Mouse (Mus musculus) stomach, postnatal 0 days (tissue): ENCODE results near the gene Apbb1ip.

Source experiments
- CTCF ChIP-seq: IDR thresholded peaks from 2 replicates; pipeline ENCODE4 v1.5.1; 2016; ENCODE audit warnings: antibody characterized with exemption, low read depth, mild to moderate bottlenecking, moderate library complexity
- EP300 ChIP-seq: optimal IDR thresholded peaks from 2 replicates; pipeline ENCODE3; 2016; ENCODE audit warnings: antibody characterized with exemption

DNA sequence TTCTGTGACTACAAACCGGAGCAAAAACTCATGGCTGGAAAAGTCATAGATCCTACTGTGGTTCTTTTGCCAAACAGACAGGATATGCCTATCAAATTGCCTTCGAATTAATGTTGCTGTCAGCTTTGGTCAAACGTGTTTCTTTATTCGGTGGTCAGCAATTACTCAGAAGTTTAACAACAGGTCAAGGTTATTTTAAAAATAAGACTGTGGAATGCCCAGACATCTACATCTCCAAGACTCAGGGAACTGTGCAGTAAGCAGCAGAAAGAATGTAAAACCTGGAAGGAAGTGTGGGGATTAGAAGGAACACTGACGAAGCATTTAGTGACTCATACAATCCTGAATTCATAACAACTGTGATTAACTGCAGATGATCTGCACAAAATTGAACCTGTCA is 40.0 kb downstream of the Apbb1ip start:
- TF ChIP-seq CTCF (no peak), EP300 (no peak)
